Mouse (Mus musculus) midbrain, embryonic 11.5 days (tissue): ENCODE data around the gene AC192777.2. TPM values are rescaled to one million over a fixed set of nuclear protein-coding genes. Genes with fewer than 3 reads are reported as not detected.
"Not testable (repeated sequence)": the region's sequence is repeated elsewhere in the genome, so short reads cannot be mapped to it uniquely, and the experiment has no call there.

Source experiments
- ATAC-seq: fragments of 200-750 bp; cut with Nextera tagmentation; 2 replicates; pipeline ENCODE4 v1.8.0; 2017; ENCODE audit warnings: moderate TSS enrichment, moderate library complexity; ENCODE audit not compliant: low FRiP score
- DNase-seq: peaks from one replicate; pipeline ENCODE4 v3.0.0; 2015; ENCODE audit warnings: low spot score; ENCODE audit errors: missing footprints
- H3K27ac ChIP-seq: fragments of 300-500 bp; sonication (generic); 2 replicates; pipeline ENCODE4 v1.5.1; 2014; ENCODE audit warnings: low read depth, low read length
- H3K27me3 ChIP-seq: fragments of 300-500 bp; sonication (generic); 2 replicates; pipeline ENCODE4 v1.6.1; 2014; ENCODE audit warnings: mild to moderate bottlenecking, low read length, moderate library complexity, mixed read lengths; ENCODE audit not compliant: control insufficient read depth, insufficient read depth
- H3K36me3 ChIP-seq: fragments of 300-500 bp; sonication (generic); 2 replicates; pipeline ENCODE4 v1.6.1; 2014; ENCODE audit warnings: mild to moderate bottlenecking, low read length, moderate library complexity, mixed read lengths; ENCODE audit not compliant: control insufficient read depth, insufficient read depth
- H3K4me1 ChIP-seq: fragments of 300-500 bp; sonication (generic); 2 replicates; pipeline ENCODE4 v1.6.1; 2014; ENCODE audit warnings: low read length; ENCODE audit not compliant: control insufficient read depth, insufficient read depth
- H3K4me2 ChIP-seq: fragments of 300-500 bp; sonication (generic); 2 replicates; pipeline ENCODE4 v1.6.1; 2014; ENCODE audit warnings: mild to moderate bottlenecking, moderate library complexity
- H3K4me3 ChIP-seq: fragments of 300-500 bp; sonication (generic); 2 replicates; pipeline ENCODE4 v1.5.1; 2014; ENCODE audit warnings: low read depth, low read length
- H3K9ac ChIP-seq: fragments of 300-500 bp; sonication (generic); 2 replicates; pipeline ENCODE4 v1.6.1; 2014; ENCODE audit warnings: low read length
- H3K9me3 ChIP-seq: fragments of 300-500 bp; sonication (generic); 2 replicates; pipeline ENCODE4 v1.6.1; 2016; ENCODE audit warnings: low read length; ENCODE audit not compliant: control insufficient read depth
- WGBS: fragments of 180-500 bp; shearing (Covaris S2); extraction: QIAGEN DNeasy Blood & Tissue Kit; methylation state at CpG from one replicate; pipeline ENCODE4 v1.1.7; 2014; 5-methylcytosine and 5-hydroxymethylcytosine counted together
- microRNA-seq: library from miRNA; unstranded; fragments of <30 nt; microRNA quantifications from one replicate; pipeline ENCODE4, GENCODE M21; 2017
- polyA plus RNA-seq: library from polyadenylated mRNA; unstranded; fragments of >200 nt; fragmentation: Nextera tagmentation; extraction: Ambion mirVana; gene quantifications from 2 replicates; pipeline ENCODE4 v1.2.1, GENCODE M21; 2014

AC192777.2 gene
- not detected in 2 replicates for polyA plus RNA-seq

DNA sequence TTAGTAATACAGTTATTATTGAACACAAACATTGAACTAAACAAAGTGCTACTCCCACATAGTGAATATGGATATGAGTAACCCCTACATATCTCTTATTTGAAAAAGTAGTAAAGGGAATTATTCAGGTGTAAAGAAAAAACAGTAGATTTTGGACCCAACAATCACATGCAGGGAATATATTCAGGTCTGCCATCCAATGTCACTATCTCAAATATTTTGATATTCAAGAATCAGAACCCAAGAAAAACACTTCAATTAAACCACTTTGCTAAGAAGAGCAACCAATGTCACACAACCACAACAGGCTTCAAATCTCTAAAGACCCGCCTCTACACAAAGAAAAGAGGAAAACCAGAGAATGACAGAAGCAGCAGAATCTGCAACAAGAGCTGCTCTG, at the start of gene AC192777.2:
AC192777.2 (plus strand) TSS at position 301 of the 400 bp plus-strand sequence.
- H3K9me3 ChIP-seq, H3K27ac ChIP-seq, H3K4me1 ChIP-seq, ATAC-seq, H3K36me3 ChIP-seq, H3K4me2 ChIP-seq, DNase-seq, H3K4me3 ChIP-seq, H3K9ac ChIP-seq, H3K27me3 ChIP-seq: not testable (repeated sequence)
- WGBS: 92% methylated on average over 1 of the region's 1 CpGs

DNA sequence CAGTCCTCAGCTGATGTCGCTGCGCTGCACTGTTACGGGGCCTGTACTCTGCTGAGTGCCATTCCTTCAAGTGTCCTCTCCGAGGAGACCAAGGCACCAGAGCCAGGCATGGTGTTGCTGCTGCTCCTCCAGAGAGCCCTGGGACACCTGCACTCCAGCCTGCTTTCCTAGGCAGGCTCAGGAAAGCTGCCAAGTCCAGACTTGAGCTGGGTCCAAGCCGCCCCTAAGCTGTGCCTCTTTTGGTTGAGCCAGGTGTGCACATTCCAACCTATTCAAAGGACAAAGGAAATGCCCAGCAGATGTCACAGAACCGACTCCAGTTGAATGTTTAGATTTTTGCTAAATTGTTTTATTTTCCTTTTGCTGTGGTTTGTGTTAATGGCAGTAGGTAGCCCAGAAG, 20.9 kb downstream of the AC192777.2 start:
- H3K4me1 ChIP-seq, H3K27ac ChIP-seq, DNase-seq, H3K27me3 ChIP-seq, H3K4me2 ChIP-seq, H3K9me3 ChIP-seq, H3K36me3 ChIP-seq, ATAC-seq, H3K4me3 ChIP-seq, H3K9ac ChIP-seq: not testable (repeated sequence)
- WGBS: 97% methylated on average over 5 of the region's 6 CpGs

DNA sequence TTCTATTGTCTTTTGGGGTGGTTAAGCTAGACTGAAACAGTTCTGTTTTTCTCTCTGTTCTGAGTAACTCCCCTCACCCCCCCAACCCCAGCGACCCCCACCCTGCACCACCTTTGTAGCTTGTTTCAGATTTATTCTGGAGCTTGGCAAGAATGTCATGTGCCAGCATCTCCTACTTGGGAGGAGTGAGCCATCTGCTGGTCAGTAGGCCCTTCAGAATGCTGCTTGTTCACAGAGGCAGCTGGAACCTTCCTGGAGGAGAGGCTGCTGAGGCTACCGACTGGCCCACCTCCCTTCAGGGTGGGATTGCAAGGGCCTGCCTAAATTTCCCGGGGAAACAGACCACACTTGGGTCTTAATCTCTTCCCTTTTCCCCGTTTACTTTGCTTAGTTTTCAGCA, 21.6 kb downstream of the AC192777.2 start:
- ATAC-seq, H3K9me3 ChIP-seq, H3K27ac ChIP-seq, H3K4me1 ChIP-seq, H3K27me3 ChIP-seq, H3K36me3 ChIP-seq, H3K9ac ChIP-seq, H3K4me3 ChIP-seq, DNase-seq, H3K4me2 ChIP-seq: not testable (repeated sequence)
- WGBS: 66% methylated on average over 4 of the region's 4 CpGs

Small RNAs within 50 kb of the gene (microRNA-seq; reads per million reads assigned to microRNA genes)
- gene Gm26376: not detected

Other genes with a start within 250 kb of the AC192777.2 start
- gene Esp38, start 144.9 kb upstream of the AC192777.2 start, polyA plus RNA-seq: not detected in 2 replicates
- gene Pgk2, start 113.2 kb downstream of the AC192777.2 start, polyA plus RNA-seq: 0.14 TPM in 1 of 2 replicates, not detected in the other
- gene Crisp3, start 146.8 kb downstream of the AC192777.2 start, polyA plus RNA-seq: not detected in 2 replicates
- gene Crisp1, start 223.8 kb downstream of the AC192777.2 start, polyA plus RNA-seq: not detected in 2 replicates